Mouse (Mus musculus) stomach, postnatal 0 days (tissue): ENCODE data around the gene Tns3. TPM values are rescaled to one million over a fixed set of nuclear protein-coding genes. Genes with fewer than 3 reads are reported as not detected.

Source experiments
- ATAC-seq: fragments of 200-750 bp; cut with Nextera tagmentation; 2 replicates; pipeline ENCODE4 v1.8.0; 2017; ENCODE audit not compliant: low FRiP score, low TSS enrichment
- DNase-seq: peaks from one replicate; pipeline ENCODE4 v3.0.0-alpha.2; 2016; ENCODE audit warnings: low spot score
- H3K27ac ChIP-seq: fragments of 300-500 bp; sonication (generic); replicated peaks from 2 replicates; pipeline ENCODE4 v1.5.1; 2014; ENCODE audit warnings: mild to moderate bottlenecking, control low read depth
- H3K27me3 ChIP-seq: fragments of 300-500 bp; sonication (generic); 2 replicates; pipeline ENCODE4 v1.6.1; 2014; ENCODE audit warnings: low read length; ENCODE audit not compliant: control insufficient read depth, insufficient read depth
- H3K36me3 ChIP-seq: fragments of 300-500 bp; sonication (generic); 2 replicates; pipeline ENCODE4 v1.6.1; 2014; ENCODE audit warnings: low read length, mixed read lengths; ENCODE audit not compliant: control insufficient read depth, insufficient read depth
- H3K4me1 ChIP-seq: fragments of 300-500 bp; sonication (generic); replicated peaks from 2 replicates; pipeline ENCODE4 v1.6.1; 2014; ENCODE audit warnings: antibody characterized with exemption; ENCODE audit not compliant: control insufficient read depth, insufficient read depth
- H3K4me2 ChIP-seq: fragments of 300-500 bp; sonication (generic); replicated peaks from 2 replicates; pipeline ENCODE4 v1.6.1; 2014; ENCODE audit warnings: low read depth, mild to moderate bottlenecking, control low read depth, moderate library complexity
- H3K4me3 ChIP-seq: fragments of 300-500 bp; sonication (generic); 2 replicates; pipeline ENCODE4 v1.5.1; 2014; ENCODE audit warnings: low read depth, low read length, control low read depth
- H3K9ac ChIP-seq: fragments of 300-500 bp; sonication (generic); 2 replicates; pipeline ENCODE4 v1.6.1; 2014; ENCODE audit warnings: mild to moderate bottlenecking, low read length, control low read depth, mixed read lengths
- H3K9me3 ChIP-seq: fragments of 300-500 bp; sonication (generic); 2 replicates; pipeline ENCODE4 v1.6.1; 2016; ENCODE audit warnings: low read length; ENCODE audit not compliant: control insufficient read depth
- CTCF ChIP-seq: IDR thresholded peaks from 2 replicates; pipeline ENCODE4 v1.5.1; 2016; ENCODE audit warnings: antibody characterized with exemption, low read depth, mild to moderate bottlenecking, moderate library complexity
- EP300 ChIP-seq: optimal IDR thresholded peaks from 2 replicates; pipeline ENCODE3; 2016; ENCODE audit warnings: antibody characterized with exemption
- WGBS: fragments of 180-500 bp; shearing (Covaris S2); extraction: QIAGEN DNeasy Blood & Tissue Kit; methylation state at CpG from one replicate; pipeline ENCODE4 v1.1.7; 2014; 5-methylcytosine and 5-hydroxymethylcytosine counted together
- polyA plus RNA-seq: library from polyadenylated mRNA; unstranded; fragments of >200 nt; fragmentation: Nextera tagmentation; extraction: Ambion mirVana; gene quantifications from 2 replicates; pipeline ENCODE4 v1.2.1, GENCODE M21; 2015

Tns3 gene
- polyA plus RNA-seq, result 10.4 and 10.5 TPM in 2 replicates

DNA sequence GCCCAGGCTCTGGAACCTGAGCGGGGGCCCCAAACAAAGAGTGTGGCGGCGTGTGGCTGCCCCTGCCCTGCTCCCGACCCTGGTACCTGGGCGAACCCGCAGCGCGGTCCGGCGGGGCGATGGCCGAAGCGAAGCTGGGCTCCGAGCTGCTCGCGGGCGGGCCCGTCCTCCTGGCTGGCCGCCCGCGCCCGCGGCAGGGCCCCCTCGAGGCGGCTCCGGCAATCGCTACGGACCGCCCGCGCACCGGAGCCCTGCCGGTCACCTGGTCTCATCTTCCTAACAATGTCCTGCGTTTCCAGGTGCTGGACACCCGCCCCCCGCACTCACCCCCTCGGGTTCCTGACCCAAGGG, at the start of gene Tns3:
TSS of gene Tns3 (minus strand) at position 143 of the 351 bp plus-strand sequence.
- DNase-seq, result peak; percentile 81
- TF ChIP-seq EP300 (no peak), CTCF (peak; percentile 54)
- peak; percentile 85 for ATAC-seq
- Histone ChIP-seq H3K27ac (peak within 1 kb of the TSS; percentile 95), H3K36me3 (no peaks in the 10 kb centered on the region), H3K4me1 (peaks cover 2% of the 10 kb centered on the region; the same call in 1 of the 2 replicates), H3K27me3 (no peaks in the 10 kb centered on the region), H3K4me3 (peak within 1 kb of the TSS; percentile 84), H3K4me2 (peak within 1 kb of the TSS; percentile 88), H3K9ac (peak within 1 kb of the TSS; percentile 95), H3K9me3 (no peaks in the 10 kb centered on the region)
- 1% methylated on average over 34 of the region's 37 CpGs for WGBS

DNA sequence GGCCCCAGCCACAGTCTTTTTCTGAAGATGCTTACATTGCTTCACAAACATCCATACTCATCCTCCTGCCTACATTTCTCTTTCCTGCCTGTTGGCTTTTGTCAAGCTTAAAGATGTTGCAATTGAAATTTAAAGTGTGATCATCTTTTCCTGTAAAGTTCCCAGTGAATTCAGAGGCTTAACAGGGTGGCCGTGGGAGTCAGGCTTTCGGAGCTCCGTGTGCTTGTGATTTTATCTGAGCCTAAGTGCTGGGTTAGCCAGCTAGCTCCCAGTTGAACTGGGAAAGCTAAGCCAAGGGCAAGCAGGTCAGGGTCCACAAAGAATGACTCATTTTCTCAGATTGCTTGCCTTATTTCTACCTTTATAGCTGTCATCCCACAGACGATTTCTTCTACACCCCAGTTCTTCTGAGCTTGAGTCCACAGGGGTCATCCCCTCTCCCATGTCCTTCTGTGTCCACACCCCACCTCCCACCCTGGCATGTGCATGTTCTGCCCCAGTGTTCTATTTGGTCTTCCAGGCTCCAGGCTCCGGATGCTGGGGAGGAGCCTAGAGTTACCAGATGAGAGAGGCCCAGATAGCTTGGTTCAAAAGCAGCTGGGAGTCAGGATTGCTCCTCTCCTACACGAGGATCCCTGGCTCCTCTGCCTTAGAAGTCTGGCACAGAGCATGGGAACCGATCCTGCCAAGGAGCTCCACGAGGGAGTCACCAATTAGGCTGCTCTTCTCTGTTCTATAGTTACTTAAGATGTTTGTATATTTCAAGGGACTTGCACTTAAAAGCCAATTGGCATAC, 42.1 kb upstream of the Tns3 start:
- no peak for TF ChIP-seq CTCF
- no peak for TF ChIP-seq EP300
- no peak for DNase-seq
- peaks cover 4% of the 10 kb centered on the region; the same call in 1 of the 2 replicates for H3K4me1 ChIP-seq
- peak overlapping the region; percentile 13; the same call in 1 of the 2 replicates for H3K27ac ChIP-seq
- H3K9me3 ChIP-seq, result no peaks in the 10 kb centered on the region
- H3K4me3 ChIP-seq, result no peak overlapping the region
- no peak overlapping the region for H3K9ac ChIP-seq
- no peak overlapping the region for H3K4me2 ChIP-seq
- ATAC-seq, result peak; percentile 54; the same call in 1 of the 2 replicates
- 44% methylated on average over 8 of the region's 8 CpGs for WGBS
- H3K27me3 ChIP-seq, result no peaks in the 10 kb centered on the region
- no peaks in the 10 kb centered on the region for H3K36me3 ChIP-seq

- H3K4me3 ChIP-seq, result no peak overlapping the region
- no peak for TF ChIP-seq EP300
- TF ChIP-seq CTCF, result no peak
- no peaks in the 10 kb centered on the region for H3K36me3 ChIP-seq
- H3K27me3 ChIP-seq, result no peaks in the 10 kb centered on the region
- WGBS, result 67% methylated on average over 1 of the region's 1 CpGs
- no peaks in the 10 kb centered on the region for H3K9me3 ChIP-seq
- H3K9ac ChIP-seq, result no peak overlapping the region
- no peak overlapping the region for H3K4me2 ChIP-seq
- H3K27ac ChIP-seq, result no peak overlapping the region
- DNase-seq (no peak), ATAC-seq (no peak)
- peaks cover 4% of the 10 kb centered on the region; the same call in 1 of the 2 replicates for H3K4me1 ChIP-seq
These were observed 40.8 kb upstream of the Tns3 start for GRCm38 (mm10) chr11:8705156-8705555.

DNA sequence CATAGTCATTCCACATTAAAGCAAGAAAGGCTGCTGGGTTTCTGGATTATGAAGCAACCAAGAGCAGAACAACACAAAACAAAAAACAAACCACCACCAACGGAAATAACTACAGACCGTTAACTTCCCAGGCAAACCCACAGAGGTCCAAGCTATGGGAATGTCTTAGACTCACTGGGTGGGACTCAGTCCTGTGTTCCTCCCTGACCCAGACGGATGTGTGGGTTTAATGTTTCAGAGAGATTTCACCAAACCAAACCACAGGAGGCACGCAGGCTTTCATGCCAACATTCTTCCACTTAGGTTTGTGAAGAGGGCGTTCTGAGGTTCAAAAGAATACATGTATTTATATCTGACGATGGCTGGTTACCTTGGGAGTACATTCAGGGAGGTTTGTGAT, 39.5 kb upstream of the Tns3 start:
- H3K4me1 ChIP-seq, result peaks cover 4% of the 10 kb centered on the region; the same call in 1 of the 2 replicates
- no peak overlapping the region for H3K9ac ChIP-seq
- 72% methylated on average over 6 of the region's 6 CpGs for WGBS
- TF ChIP-seq CTCF, result no peak
- H3K27ac ChIP-seq, result no peak overlapping the region
- H3K4me3 ChIP-seq, result no peak overlapping the region
- DNase-seq, result no peak
- no peaks in the 10 kb centered on the region for H3K9me3 ChIP-seq
- no peak overlapping the region for H3K4me2 ChIP-seq
- no peaks in the 10 kb centered on the region for H3K36me3 ChIP-seq
- no peaks in the 10 kb centered on the region for H3K27me3 ChIP-seq
- ATAC-seq, result no peak

DNA sequence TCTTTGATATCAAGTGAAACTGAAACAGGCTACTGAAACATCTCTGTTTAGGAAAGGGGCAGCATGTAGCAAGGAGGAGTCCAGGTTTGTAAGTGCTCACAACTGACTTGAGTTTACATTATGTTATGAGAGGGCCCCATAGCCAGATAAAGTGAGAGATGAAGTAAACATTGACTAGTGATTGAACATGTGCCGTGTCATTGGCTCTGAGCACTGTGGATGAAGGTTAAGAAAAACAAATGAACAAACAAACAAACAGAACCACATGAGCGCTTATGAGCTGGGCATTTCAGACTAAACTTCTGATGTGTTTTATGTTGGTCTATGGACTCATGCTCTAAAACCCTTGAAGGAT, 38.2 kb upstream of the Tns3 start:
- DNase-seq, result no peak
- H3K27ac ChIP-seq, result no peak overlapping the region
- no peak overlapping the region for H3K9ac ChIP-seq
- no peaks in the 10 kb centered on the region for H3K9me3 ChIP-seq
- TF ChIP-seq EP300 (no peak), CTCF (no peak)
- no peaks in the 10 kb centered on the region for H3K27me3 ChIP-seq
- H3K4me3 ChIP-seq, result no peak overlapping the region
- whole genome bisulfite sequencing, result 79% methylated on average over 2 of the region's 2 CpGs
- H3K36me3 ChIP-seq, result no peaks in the 10 kb centered on the region
- peaks cover 4% of the 10 kb centered on the region; the same call in 1 of the 2 replicates for H3K4me1 ChIP-seq
- no peak overlapping the region for H3K4me2 ChIP-seq
- no peak for ATAC-seq

DNA sequence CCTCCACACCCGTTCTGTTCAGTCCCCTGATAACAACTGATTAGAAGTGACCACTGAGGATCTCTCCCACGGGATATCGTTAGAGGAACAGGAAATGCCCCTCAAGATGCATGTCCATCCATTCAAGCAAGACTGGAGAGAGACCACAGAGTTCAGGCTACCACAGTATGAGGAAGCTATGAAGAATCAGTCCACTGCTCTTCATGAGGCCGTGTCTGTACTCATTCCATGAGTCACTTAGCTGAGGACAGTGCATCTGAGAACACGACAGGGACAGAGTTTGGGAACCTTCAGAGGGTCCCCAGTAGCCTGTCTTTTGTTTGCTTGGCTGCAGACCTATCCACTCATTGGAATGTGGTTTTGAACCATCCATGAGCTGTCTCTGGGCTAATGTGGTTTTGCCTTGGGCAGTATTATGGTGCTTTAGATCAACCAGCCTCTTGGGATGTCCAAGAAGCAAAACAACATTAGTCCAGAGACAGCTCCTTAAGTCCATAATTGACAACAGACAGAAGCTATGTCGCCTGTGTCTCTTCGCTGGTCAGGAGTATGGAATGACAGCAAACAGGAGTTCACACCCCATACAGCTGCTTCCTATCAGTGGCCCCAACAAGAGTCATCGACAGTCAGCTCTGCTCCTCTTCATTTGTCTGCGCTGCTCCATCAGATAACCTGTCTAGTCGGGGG, 37.7 kb upstream of the Tns3 start:
- Histone ChIP-seq H3K4me2 (no peak overlapping the region), H3K27me3 (no peaks in the 10 kb centered on the region), H3K36me3 (no peaks in the 10 kb centered on the region), H3K4me1 (peaks cover 4% of the 10 kb centered on the region; the same call in 1 of the 2 replicates), H3K9ac (no peak overlapping the region), H3K27ac (peak overlapping the region; percentile 63; the same call in 1 of the 2 replicates), H3K4me3 (no peak overlapping the region), H3K9me3 (no peaks in the 10 kb centered on the region)
- no peak for DNase-seq
- WGBS, result 54% methylated on average over 10 of the region's 10 CpGs
- TF ChIP-seq CTCF (no peak), EP300 (no peak)
- ATAC-seq, result no peak; the same call in 1 of the 2 replicates
